Mouse (Mus musculus): Measurements from ENCODE around the gene E130308A19Rik.

GRCm38 (mm10) chr4:59803358-59803757 is 177.3 kb downstream of the E130308A19Rik start:
- no peak for TF ChIP-seq CTCF (IDR thresholded peaks at IDR 0.05; ENCODE audit: low read depth)
- TF ChIP-seq EP300 (IDR thresholded peaks at IDR 0.05; ENCODE audit: low read depth) = no peak

Data from heart, postnatal 0 days (tissue).